Mouse (Mus musculus) urinary bladder, postnatal 10 days (tissue): Measurements from ENCODE around the gene Marveld2.

Experiments used
- DNase-seq: peaks from one replicate; pipeline ENCODE4 v3.0.0; 2022; ENCODE audit warnings: low spot score

Marveld2 gene

DNA sequence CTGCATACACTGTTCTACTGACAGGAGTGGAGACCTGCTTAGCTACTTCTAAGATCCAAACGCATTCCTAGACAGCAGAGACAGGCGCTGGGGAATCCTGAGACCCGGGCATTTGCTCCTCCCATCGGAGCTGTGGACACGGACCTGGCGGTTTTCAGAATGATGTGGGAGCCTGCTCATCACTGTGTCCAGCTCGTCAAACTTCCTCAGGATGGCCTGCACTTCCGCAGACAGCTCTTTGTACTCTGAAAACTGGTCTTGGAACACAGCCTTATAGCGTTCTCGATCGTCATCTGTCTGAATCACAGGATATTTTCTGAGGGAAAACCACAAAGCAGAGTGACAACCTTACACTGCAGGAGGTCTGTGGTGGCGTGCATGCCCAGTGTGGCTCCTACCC lies 16.5 kb downstream of the Marveld2 start:
- DNase-seq: no peak

DNA sequence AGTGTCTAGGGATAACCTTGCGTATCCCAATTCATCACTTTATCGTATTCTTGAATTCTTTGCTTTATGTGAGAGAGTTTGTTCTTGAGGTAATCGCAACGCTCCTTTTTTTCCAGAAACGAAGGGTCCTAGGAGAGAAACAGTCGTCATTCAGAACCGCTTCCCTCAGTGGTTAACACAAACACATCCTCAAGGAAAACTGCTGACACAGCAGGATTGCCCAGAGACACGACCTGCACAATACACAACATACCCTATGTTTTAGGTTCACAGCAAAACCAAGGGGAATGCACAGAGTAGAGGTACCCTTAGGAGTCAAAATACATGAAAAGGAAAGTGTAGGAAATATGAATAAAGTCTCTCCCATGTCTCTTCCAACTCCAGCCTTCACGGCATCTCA lies 19.5 kb downstream of the Marveld2 start:
- no peak for DNase-seq

DNA sequence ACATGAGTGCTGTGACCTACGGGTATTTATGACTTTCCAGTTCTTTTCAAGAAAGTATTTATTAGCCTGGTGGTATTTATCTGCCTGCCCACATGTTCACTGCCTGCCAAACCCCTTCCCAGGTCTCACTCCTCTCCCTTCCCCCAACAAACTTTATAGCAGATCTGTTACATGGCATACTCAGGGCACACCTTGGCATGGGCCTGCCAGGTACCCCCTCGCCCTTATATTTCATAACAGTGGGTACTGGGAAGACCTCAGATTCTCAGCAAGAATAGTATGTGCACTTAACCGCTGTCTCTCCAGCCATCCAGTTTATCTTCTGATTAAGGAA lies 21.3 kb downstream of the Marveld2 start:
- no peak for DNase-seq

DNA sequence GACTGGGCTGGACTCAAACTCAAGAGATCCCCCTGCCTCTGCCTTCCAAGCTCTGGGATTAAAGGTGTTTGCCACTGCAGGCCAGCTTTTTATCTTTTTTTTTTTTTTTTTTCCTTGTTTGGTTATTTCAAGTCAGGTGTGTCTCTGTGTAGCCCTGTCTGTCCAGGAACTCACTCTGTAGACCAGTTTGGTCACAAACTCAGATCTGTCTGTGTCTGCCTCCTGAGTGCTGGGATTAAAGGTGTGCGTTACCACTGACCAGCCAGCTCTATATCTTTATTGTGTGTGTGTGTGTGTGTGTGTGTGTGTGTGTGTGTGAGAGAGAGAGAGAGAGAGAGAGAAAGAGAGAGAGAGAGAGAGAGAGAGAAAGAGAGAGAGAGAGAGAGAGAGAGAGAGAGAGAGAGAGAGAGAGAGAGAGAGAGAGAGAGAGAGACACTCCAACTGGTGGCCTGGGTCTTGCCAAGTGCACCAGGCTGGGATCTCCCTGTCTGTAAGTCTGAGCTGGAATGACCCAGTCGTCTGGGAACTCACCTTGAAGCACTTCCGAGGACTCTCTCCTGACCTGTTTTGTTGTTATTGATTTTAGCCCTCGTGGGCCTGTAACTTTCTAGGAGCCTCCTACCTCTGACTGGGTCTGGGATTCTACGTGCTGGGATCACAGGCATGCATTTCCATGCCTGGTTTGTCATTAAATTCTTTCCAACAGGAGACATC lies 21.8 kb downstream of the Marveld2 start:
- no peak for DNase-seq

DNA sequence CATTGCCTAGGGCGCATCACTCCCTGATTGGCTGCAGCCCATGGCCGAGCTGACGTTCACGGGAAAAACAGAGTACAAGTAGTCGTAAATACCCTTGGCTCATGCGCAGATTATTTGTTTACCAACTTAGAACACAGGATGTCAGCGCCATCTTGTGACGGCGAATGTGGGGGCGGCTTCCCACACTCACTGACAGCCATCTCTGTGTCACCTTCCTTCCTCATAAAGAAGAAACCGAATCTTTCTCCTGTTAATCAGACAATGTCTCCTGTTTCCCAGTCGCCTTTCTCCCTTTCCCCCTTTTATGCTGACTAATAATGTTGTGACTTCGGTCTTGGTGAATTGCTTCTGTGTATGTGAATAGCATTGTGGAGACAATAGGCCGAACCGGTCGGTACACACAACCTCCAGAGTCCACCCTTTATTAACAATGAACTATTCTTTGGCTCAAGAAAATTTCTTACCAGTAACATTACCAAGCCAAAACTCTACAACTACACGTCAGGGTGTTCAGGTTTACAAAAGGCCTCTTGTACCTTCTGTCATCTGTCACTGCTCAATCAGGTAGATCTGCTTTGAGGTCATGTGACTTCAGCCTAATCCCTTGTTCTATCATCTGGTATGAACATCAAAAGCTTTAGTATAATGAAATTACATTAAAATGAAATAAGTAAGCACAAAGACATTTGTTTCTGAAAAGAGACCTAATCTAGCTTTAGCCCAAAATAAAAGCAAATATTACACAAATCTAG lies 22.6 kb downstream of the Marveld2 start:
- no peak for DNase-seq

DNA sequence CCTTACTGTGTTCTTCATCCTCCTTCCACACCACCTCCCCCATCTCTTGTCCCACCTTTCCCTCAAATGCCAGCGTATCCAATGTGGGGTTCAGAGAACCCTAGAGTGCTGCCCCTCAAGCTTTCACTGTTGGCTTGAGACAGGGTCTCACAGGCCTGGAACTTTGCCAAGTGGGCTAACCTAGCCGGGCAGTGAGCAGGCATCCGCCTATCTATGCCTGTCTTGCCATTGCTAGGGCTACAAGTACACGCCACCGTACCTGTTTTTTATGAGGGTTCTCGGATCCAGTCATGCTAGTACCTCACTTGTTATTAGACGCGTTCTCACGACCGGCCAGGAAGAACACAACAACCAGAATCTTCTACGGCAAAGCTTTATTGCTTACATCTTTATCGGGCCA lies 28.1 kb downstream of the Marveld2 start:
- DNase-seq: no peak

DNA sequence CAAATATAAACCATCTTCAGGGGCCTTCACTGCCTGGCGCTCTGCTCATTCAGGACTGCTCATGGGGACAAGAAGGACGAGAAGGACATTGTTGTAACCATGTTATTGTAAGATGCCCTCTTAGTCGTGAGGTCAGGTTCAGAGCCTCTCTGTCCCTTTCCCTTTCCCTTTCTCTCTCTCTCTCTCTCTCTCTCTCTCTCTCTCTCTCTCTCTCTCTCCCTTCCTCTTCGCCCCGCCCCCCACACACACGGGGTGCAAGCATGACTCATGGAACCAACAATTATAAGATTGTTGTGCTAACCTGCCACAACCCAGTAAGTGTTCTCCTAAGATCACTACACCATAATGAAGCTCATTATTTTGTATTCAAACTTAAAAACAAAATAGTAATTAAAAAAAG lies 34.6 kb downstream of the Marveld2 start:
- DNase-seq: no peak

DNA sequence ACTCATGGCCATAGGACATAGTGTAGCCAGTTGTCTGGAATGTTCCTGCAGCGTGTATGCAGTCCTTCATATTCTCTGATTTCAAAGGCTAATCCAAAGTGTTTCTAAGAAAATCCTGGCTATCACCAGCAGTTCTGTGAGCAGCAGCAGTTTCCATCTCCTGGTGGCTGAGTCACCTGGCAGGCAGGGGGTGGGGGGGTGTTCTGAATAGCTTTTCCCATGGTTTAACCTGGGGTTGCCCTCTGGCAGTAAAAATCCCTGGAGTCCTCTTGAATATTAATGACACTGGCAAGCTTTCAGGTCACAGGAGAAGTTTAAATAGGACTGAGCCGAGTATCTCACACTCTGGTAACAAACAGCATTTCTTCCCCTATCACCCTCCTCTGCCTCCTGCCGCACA lies 35.1 kb downstream of the Marveld2 start:
- no peak for DNase-seq

DNA sequence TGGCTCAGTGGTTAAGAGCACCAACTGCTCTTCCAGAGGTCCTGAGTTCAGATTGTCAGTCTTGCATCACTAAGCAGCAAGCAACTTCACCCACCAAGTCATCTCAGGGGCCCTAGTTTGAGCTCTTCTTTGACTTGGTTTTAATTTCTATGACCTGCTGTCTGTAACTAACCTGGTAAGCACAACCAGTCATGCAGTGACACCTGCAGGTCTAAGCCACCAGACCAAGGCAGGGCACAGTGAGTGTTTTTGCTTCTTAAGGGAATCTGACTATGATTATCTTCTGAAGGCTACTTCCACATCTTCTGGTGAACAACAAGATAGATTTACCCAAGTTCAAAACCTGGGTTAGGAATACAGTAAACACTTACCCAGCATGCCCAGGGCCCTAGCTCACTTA lies 36.8 kb downstream of the Marveld2 start:
- DNase-seq: no peak

DNA sequence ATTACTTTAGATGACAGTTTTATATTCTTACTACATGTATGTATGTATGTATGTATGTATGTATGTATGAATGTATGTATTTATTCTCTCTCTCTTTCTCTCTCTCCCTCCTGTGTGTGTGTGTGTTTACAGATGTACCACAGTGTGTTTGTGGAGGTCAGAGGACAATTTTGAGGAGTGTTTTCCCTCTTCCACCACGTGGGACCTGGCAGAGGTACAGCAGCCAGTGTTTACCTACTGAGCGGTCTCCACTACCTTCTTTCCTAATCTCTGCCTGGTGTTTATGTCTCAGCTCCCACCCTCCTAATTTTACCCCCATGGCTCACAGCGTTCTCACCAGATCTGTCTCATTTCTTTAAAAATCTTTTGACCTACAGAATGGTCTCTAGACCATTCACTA lies 37.6 kb downstream of the Marveld2 start:
- DNase-seq: no peak

DNA sequence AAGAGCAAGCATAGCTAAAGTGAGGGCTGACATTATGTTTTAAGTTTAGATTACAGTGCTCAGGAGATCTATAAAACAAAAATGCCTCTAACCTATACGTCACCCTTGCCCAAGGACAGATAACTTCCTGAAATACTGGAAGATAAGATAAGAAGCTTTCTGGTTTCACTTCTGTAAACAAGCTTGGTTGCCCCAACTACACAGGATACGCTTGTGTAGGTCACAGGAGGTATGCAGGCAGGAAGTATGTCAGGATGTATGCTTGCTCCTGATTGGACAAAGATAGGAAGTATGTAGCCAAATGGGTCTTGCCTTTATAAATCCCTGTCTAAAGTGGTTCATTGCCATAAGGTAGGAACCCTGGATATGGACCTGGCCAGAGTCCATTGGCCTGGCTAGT lies 40.8 kb downstream of the Marveld2 start:
- DNase-seq: no peak

DNA sequence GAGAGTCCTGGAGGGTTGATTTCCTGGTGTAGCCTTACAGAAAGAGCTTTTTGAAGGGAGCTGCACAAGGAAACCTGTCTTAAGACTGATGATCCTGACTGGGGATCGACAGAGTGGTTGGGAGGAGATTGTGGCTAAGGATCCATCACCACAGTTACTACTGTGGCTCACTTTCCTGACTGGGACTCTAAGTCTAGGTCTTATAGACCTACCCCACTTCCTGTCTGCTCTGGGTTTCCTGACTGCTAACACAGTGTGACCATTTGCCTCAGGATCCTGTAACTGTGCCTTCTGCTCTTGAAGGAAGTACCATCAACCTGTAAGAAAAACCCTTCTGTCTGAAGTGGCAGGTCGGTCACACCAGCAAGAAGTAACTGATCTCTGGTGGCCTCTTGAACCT lies 46.1 kb downstream of the Marveld2 start:
- no peak for DNase-seq

DNA sequence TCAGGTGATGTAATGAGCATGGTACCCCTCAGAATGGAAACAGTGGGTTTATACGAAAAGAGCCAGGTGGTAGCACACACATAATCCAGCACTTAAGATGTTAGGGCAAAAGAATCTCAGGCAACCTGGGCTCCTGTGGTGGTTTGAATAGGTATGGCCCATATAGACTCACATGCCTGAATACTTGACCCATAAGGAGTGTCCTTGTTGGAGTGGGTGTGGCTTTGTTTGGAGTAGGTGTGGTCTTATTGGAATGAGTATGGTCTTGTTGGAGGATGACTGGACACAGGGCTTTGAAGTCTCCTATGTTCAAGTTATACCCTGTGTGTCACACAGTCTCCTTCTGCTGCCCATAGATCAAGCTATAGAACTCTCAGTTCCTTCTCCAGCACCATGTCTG lies 48.4 kb downstream of the Marveld2 start:
- DNase-seq: no peak

DNA sequence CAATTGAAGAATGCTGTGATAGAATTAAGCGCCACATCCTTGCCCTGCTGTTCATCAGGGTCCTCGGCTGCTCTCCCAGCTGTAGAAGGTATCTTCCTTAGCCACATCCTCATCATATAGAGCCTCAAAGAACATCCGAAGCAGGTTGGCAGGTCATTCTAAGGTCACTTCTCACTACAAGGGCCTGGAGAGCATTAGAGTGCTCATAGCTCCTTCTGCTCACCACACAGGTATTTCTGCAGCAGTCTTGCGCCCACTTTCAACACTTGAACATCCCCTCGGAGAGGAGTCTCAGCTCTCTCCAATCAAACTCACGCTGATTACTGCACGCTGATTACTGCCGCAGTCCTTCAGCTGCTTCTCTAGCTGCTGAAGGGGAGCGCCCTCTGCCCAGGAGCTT lies 57.3 kb downstream of the Marveld2 start:
- DNase-seq: no peak

DNA sequence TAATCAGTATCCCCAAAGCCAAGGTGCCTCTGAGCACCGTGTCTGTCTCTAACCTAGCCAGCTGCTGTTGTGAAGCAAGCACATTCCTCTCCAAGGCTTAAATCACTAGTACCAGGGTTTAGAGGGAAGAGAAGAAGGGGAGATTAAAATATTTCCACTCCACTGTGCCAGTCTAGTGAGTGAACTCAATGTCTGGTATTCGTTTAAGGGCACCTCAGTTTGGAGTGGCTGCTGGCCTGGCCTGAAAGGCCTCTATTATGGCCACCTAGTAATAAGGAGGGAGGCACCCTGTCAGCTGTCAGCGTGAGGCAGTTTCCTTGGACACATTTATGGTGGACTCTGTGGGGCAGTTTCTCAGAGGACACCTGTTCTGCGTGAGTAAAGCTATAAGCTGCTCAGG lies 59.8 kb downstream of the Marveld2 start:
- no peak for DNase-seq

DNA sequence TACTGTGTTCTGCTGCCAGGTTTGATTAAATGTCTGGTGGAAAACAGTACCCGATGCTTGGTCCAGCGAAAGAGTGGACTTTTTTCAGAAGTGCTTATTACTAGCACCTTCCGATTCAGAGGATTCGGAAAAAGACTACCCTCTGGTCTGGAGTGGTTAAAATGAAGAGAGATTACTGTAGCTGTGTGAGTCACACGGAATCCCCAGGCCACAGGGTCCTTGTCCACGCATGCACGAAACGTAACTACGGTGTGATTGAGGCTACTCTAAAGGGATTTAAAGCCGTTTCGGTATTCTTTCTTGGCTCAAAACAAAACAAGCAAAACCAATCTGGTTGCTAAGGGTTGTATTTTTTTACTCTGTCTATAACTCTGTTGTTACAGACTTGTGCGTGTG lies 63.7 kb downstream of the Marveld2 start:
- DNase-seq: no peak

DNA sequence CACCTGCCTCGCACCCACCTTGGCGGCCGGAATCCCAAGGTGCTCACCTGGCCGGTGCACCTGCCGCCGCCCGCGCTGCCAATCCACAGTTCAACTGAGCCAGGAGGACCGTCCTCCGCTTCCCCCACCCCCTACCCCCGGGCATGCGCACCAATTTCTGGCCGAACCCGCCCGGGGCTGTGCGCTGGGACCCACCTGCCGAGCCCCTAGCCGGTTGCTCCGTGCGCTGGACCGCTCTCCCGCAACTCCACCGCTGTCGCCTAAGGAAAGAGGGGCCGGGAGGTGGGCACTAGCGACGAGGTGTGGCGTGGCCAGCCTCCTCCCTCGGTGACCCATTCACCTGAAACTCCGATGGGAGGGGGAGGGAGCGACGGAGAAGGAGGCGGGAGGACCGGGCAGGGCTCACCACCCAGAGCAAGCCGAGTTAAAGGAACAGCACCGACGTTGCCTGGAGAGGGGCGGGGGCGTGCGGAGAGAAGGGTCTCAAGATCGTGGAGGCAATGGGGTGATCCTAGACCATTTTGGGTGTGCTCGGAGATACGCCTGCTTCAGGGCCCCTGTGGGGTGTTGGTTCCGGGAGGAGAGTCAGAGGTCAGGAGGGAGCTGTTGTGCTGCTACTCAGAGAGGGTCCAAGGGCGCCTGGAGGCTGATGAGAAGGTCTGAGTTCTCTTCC lies 64.3 kb downstream of the Marveld2 start, which contains the start of gene Ocln:
Ocln (minus strand) TSS at position 350 of the 673 bp plus-strand sequence.
- DNase-seq: peak; percentile 16

DNA sequence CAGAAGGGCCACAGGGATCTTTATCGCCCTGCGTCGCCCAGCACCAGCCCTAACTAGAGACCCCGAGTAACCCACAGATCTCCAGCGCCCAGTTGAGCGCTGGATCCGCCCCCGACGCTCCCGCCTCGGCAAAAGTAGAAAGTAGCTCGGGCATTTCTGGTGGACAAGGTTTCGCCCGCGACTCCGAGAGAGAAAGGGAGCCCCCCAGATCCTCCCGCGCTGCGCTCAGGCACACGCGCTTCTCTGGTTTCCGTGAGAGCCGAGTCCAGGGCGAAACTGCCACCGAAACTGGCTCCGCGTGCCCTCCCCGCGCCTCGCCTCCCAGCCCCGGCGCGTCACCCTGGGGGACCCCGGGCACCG lies 64.8 kb downstream of the Marveld2 start:
- no peak for DNase-seq

DNA sequence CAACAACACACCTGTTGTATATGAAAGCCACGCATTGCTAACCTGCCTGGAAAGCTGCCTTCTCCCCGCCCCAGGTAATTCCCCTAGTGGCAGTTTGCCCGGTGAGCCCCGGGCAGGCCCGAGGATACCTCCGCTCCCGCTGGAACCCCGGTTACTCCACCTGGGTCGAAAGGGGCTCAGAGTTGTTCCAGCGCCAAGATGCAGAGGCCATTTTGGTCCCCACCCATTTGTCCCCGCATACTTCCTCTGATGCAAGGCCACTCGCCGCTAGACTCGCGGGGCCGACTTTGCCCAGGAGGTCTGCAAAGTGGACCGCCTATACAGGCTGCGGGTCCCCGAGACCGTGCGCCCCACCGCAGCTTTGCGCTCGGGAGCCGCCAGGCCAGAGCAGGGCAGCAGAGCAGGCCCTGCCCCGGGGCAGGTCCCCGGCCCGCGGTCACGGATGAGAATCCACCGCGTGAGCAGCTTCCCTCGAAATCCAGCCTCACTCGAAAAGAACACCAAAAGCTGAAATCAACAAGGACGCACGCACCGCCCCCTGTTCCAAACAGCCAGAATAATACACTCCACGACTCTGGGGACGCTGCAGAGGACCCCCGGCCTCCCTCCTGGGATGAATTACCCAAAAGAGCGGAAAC lies 65.3 kb downstream of the Marveld2 start:
- no peak for DNase-seq

DNA sequence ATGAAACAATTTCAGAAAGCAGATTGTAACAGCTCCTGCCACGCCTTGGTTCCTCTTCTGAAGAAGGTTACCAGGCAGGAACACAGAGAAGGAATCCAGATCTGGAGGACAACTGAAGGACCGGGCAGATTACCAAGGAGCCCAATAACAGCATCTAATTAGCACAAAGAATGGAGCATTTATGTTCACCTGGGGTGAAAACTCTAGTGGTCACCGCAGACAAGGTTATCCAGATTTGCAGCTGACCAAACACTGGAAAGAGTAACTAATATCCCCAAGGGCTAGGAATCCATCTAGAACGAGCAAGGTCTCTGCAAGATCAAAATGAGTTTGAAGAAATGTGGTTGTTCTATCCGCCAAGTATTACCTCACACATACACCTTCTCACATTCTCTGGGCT lies 69.5 kb downstream of the Marveld2 start:
- DNase-seq: no peak
